Mouse (Mus musculus) mouse embryonic stem cell (cell line): ENCODE data around the gene Plch1.

ENCODE experiments used
- in situ Hi-C, 2 experiments: fragments of 300-500 bp; cut with MboI; formaldehyde crosslinking; loops; 1 replicate in 1 of 2; 3 replicates in 1 of 2; pipeline ENCODE4 v1.14.3; 2019 to 2020; ENCODE audit warnings: low sequenced_read_pairs in 2 of 2, low pct_unique_long_range_greater_than_20kb in 1 of 2, mixed read lengths in 1 of 2; ENCODE audit not compliant: unreplicated experiment in 1 of 2

The Plch1 gene

GRCm38 (mm10) chr3:63786805-63787365 is 112.4 kb downstream of the Plch1 start:
- in situ Hi-C loops = no loop called here

- in situ Hi-C loops = no loop called here
These were observed 126.5 kb downstream of the Plch1 start for GRCm38 (mm10) chr3:63772617-63773305.

GRCm38 (mm10) chr3:63760821-63761220 is 138.5 kb downstream of the Plch1 start:
- in situ Hi-C loops = no loop called here

- in situ Hi-C loops = no loop called here
These were observed 159.2 kb downstream of the Plch1 start for GRCm38 (mm10) chr3:63740073-63740472.

DNA sequence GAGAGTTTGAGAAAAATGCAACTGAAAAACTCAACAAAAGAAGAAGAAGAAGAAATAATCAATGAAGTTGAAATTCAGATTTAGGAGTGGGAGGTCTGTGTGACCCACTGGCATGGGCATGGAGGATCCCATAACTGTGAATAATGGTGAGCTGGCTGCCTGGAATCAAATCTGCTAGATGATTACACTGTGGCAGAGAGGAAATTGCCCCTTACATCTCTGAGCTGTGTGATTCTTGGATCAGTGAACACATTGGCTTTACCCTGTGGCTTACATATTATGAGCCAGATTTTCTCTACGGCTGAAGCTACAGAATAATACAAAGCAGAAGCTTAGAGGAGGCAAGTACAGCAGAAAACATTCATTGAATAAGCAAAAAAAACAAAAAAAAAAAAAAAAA is 170.9 kb downstream of the Plch1 start:
- in situ Hi-C loops = no loop called here

- in situ Hi-C loops = no loop called here
These were observed 172.5 kb downstream of the Plch1 start for GRCm38 (mm10) chr3:63726667-63727342.

DNA sequence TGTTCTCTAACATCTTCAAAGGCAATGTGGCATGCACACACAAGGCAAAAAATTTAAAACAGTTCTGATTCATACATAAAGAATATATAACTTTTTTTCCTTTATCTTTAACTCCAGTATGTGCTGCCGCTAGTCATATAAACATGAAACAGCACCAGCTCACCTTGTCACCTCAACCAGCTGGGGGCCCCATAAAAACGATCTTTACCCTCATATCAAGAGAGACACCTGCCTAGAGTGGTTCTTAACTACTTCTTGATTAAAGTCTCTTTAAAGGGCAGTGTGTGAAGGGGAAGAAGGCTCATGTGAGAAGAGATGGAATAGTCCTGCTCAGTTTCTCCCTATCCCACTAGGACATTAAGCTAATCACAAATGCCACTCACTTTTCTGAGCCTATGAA is 205.6 kb downstream of the Plch1 start:
- in situ Hi-C loops = no loop called here

DNA sequence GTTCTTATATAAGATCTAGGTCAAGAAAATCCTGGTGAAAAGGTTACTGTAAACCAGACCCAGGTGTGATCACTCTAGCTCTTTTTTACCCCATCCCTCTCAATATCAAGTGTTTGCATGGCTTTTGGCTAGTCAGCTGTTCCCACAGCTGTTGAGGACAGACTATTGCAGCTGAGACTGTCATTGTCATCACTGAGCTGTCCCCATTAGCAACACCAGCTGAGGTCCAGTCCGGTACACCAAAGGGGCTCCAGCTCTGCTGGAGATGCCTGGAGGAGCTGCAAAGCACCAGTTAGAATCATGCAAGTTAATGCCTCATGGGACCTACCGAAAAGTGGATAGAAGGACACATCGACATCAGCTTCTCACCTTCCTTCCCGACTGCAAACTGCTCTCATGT is 206.5 kb downstream of the Plch1 start:
- in situ Hi-C loops = no loop called here

DNA sequence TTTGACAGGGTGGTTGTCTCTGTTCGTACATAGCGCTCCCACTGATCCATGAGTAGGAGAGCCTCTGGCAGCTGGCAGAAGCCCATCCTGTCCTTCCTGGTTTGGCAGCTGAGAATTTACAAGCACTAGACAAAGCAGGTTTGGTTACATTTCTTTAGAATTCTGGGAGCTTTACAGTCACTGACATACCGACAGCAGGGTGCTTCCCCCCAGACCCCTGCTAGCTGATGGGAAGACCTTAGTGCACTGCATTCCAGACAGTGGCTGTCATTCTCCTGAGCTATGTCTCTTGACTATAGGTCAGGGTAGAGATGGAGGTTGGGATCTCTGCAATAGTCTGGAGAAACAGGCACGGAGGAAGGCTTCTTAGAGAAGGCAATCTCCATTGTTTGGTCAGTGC is 230.5 kb downstream of the Plch1 start:
- in situ Hi-C loops = no loop called here

DNA sequence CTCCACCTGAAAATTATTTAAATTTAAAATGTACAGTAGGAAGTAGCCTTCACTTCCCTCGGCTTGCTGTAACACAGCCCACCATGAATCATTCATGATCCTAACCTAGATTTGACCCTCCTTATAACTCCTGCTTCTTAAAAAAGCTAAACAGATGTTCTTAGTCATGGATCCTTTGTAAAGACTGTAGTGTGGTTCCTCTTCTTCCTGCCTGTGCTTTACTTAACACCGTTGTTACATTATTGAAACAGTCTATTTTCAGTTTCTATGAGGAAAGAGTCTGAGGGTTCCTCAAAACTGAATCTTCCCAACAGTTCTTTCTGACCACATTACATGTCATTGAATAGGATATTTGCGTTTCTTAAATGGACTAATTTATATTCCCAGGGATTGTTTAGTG is 234.0 kb downstream of the Plch1 start:
- in situ Hi-C loops = no loop called here

DNA sequence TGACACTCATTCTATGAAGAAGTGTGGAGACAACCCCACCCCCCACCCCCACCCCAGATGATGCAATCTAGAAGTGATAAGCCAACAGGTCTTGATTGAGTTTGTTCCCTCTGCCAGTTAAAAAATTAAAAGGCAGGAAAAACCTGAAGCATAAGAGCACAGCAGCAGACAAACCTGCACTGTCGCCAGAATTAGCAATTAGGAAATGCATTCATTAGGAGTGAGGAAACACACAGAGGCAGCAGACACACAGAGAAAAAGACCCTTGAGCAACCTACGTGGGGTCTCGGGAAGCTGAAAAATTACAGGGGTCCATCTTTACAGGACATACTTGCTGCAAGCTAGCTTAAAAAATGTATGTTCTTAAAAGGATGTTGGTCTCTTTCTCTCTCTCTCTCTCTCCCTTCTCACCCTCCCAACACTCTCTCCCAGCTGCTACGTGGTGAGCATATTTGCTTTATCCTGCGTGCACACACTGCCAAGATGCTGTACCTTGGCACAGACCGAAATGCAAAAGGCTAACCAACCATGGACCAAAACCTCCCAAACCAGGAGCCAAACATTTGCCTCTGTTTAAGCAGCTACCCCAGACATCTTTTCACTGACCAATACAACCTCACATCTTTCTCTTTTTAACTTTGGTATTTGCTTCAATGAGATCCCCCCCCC is 234.6 kb downstream of the Plch1 start:
- in situ Hi-C loops = no loop called here
